Mouse (Mus musculus) heart, adult 8-10 months (tissue): ENCODE data around the gene Abca5. TPM values are rescaled to one million over a fixed set of nuclear protein-coding genes. Genes with fewer than 3 reads are reported as not detected.

Experiments used
- DNase-seq: peaks from one replicate; pipeline ENCODE4 v3.0.0; 2022; ENCODE audit warnings: low spot score
- total RNA-seq, 4 experiments: library from RNA; stranded (reverse); gene quantifications; 2 replicates each; pipeline ENCODE4 v1.2.4; 2022

Abca5 gene
- total RNA-seq, 4 experiments from 2014 or later, result 7.8 to 11.5 (median 8.7) TPM

DNA sequence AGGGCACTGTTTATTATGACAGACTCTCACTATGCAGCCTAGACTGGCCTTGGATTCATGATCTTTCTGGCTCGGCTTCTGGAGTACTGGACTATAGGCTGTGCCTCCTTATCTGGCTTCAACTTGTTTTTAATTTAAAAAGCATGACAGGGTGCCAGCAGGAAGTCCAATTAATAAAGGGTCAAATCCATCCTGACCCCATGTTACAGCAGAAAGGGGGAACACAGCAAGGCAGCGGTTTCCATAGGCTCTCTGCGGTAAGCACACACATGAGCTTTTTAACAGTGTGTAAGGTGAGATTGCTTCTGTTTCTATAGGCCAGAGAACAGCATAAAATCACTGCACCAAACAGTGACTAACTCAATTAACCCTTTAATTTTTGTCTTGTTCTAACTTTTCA, 34.1 kb downstream of the Abca5 start:
- no peak for DNase-seq

GRCm38 (mm10) chr11:110297917-110298533, 39.5 kb downstream of the Abca5 start:
- no peak for DNase-seq

DNA sequence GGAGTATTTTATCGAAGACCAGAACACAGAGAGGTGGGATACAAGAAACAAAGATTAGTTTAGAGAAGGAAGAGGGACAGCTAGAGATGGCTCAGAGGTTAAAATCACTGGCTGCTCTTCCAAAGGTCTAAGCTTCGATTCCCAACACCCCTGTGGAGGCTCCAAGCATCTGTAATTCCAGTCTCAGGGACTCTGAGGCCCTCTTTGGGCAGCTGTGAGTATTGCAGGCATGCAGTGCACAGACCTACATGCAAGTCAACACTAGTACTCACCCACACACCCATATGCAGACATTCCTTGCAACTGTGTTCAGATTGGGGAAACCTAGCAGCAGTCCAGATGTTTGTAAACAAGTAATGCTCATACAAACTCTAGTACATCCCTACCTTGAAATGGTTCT, 46.9 kb downstream of the Abca5 start:
- DNase-seq, result no peak

DNA sequence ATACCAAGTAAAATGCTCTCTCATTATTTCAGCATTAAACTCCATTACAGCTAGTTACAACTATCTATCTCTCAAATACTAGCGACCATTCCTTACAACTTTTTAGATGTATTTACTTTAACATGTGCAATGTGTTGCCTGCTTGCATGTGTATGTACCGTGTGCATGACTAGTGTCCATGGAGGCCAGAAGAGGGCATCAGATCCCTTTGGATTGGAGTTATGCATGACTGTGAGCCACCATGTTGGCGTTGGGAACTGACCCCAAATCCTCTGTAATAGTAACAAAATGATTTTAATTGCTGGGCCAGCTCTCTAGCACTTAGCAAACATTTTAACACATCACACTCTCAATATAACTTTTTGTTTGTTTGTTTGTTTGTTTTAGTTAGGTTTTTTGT, 49.1 kb downstream of the Abca5 start:
- DNase-seq, result no peak

GRCm38 (mm10) chr11:110287694-110288093, 49.8 kb downstream of the Abca5 start:
- no peak for DNase-seq

DNA sequence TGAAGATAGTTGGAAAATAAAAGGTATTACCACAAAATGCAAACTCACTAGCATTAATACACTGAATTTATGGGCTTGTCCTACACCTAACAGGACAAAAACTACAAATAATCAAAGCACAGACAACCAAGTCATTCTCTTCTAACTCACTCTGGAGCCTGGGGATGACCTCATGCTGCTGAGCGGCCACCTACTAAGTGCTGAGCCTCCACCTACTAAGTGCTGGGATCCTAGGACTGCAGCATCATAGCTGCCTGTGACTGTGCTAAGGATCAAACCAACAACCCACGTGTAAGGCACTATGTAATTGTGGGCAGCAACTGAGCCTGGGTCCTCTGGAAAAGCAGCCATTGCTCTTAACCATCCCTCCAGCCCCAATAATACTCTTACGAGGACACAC, 51.2 kb downstream of the Abca5 start:
- DNase-seq, result no peak

DNA sequence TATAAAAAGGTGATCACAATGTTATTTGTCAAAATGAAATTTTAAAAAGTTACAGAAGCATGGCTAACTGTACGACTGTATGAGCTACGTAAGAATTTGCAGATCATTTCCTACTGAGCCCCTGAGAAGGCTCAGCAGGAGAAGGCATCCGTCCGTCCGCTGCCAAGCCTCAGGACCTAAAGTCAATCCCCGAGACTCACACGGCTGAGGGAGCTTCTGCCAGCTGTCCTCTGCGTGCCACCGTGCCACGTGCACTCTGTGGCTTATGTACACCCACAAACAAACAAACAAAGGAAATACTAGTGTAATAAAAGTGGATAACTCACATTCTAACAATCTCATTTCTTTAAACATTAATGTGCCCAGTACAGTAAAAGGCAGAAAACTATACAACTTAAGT, 52.7 kb downstream of the Abca5 start:
- no peak for DNase-seq

- DNase-seq, result no peak
These were observed 53.2 kb downstream of the Abca5 start for GRCm38 (mm10) chr11:110284185-110284787.

DNA sequence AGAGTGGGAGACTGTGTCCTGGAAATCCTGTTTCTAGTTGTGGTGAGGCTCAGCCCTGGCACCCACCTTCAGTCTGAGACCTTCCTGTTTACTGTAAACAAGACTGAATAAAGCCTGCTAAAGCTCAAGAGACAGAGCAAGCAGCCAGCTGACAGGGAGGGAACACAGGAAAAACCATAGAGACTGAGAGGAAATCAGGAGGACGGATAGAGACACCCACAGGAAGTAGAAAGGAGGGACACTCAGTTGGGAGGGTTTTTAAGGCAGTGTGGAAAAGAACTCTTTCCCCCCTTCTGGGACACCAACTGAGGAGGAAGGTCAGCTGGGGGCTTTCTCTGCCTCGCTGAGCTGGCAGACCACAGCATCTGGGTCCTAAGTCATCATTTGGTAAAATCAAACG, 62.7 kb downstream of the Abca5 start:
- DNase-seq, result no peak

- DNase-seq, result peak; percentile 66
These were observed 65.8 kb downstream of the Abca5 start for GRCm38 (mm10) chr11:110271745-110272144.

DNA sequence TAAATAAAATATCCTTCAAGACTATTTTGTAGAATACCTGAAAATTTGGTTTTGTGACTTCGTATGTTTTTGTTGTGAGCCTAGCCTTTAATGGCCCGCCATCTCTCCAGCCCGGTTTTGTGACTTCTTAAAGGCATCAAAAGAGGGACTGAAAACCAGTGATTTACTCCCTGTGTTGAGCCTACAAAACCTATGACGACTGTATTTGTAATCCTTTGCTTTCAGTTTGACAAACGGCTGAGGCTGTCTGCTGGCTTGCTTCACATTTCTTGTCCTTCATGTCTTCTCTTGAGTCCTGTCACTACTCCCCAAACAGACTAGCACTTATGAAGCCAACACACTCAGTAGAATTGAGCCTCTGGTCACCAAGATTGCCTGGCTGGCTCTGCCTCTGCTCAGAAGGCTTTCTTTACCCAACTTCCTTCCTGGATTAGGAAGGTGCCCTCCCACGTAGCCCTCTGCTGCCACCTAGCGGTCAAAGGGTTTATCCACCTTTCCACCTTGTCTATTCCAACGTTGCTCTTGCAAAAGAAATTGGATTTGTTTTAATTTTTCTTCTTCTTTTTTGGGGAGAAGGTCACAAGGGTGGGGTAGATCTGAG, 69.2 kb downstream of the Abca5 start:
- DNase-seq, result peak; percentile 88

- no peak for DNase-seq
These were observed 70.3 kb downstream of the Abca5 start for GRCm38 (mm10) chr11:110267232-110267631.

- DNase-seq, result no peak
These were observed 70.8 kb downstream of the Abca5 start for GRCm38 (mm10) chr11:110266757-110267156.

GRCm38 (mm10) chr11:110261867-110262266, 75.6 kb downstream of the Abca5 start:
- no peak for DNase-seq

- DNase-seq, result no peak
These were observed 79.6 kb downstream of the Abca5 start for GRCm38 (mm10) chr11:110257911-110258310.

DNA sequence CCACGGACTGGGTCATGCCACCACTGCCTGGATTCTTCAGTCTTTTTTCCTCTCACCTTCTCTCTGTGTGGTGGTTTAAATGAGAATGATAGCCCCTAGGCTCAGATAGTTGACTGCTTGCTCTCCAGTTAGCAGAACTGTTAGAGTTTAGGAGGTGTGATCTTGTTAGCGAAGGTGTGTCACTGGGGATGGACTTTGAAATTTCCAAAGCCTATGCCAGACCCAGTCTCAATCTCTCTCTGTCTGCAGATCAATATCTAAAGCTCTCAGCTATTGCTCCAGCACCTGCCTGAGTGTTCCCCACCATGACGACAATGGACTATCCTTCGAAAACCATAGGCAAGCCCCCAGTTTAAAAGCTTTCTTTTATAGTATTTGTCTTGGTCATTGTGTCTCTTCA, 80.5 kb downstream of the Abca5 start:
- DNase-seq, result no peak

GRCm38 (mm10) chr11:110252256-110252655, 85.3 kb downstream of the Abca5 start:
- no peak for DNase-seq

DNA sequence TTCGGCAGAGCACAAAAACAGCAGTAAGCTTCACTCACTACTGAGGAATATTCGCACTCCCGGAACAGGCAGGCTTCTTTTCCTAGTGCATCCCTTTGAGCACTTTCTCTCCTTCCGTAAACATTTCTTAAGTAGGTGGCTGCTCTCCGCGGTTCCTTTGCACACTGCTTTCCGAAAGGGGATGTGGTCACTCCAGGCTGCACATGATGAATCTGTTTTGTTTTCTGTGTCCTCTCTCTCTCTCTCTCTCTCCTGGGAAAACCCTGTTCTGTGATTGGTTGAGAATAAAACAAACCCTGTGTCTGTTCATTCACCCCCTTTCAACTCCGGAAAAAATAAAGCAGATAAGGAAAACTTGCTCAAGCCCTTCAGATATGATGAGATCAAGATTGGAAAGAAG, 86.0 kb downstream of the Abca5 start, which contains the start of gene Abca6:
Gene Abca6, minus strand, starts transcription at position 243 of the 400 bp plus-strand sequence.
- DNase-seq, result peak; percentile 63

DNA sequence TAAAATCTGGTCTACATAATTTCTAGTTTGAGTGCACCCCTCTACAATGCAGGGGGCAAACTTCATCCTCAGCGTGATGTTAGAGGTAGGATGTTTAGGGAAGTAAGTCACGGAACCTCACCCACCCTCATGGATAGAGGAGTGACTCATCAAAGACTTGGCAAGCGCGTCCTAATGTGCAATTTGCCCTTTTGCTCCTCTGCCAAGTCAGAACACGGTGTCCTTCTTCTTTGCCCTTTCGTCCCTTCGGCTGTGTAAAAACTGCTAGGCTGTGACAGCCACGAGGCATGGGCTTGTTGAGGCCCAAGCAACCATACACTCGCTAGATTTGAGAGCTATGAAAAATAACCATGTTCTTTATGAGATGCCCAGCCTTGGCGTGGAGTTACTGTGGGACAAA, 92.8 kb downstream of the Abca5 start:
- peak; percentile 27 for DNase-seq

DNA sequence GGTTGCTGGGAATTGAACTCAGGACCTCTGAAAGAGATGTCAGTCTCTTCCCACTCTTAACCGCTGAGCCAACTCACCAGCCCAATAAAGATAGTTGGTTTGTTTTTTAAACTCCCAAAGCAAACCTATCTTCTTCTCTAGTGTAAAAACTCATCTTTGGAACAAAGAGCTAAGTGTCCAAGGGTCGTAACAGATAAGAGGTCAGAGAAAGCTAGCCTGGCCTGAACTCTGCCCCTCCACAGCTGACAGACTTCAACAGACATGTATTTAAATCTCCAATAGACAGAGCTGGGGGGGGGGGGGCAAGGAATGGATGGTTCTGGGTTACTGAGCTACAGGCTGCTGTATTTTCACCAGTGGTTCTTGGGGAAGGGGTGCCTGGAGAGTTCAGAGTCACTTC, 100.0 kb downstream of the Abca5 start:
- no peak for DNase-seq

- DNase-seq, result no peak
These were observed 104.5 kb downstream of the Abca5 start for GRCm38 (mm10) chr11:110232975-110233374.
